Mouse (Mus musculus) monocyte, adult 2 months (primary cell): ENCODE measurements around the gene Podnl1.

ENCODE experiments used
- DNase-seq, 2 experiments: peaks; one replicate each; pipeline ENCODE4 v3.0.0; 2022; ENCODE audit warnings: low spot score in 2 of 2, low read depth in 1 of 2

Gene Podnl1

DNA sequence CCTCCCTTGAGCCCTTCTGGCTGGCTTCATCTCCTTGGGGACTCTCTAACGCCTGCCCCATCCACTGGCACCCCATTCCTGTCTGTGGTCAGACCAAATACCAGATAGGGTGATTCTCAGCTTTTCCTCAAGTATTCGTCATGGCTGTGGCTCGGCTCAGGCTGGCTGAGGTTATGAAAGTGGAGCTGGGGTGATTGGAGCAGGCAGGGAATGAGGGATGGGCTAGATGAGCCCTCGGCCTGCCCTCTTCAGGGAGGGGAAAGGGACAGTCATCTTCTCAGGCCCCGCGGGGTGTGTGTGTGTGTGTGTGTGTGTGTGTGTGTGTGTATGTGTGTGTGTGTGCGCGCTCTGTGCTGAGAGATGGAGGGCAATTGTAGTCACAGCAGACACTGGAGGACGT is at the start of gene Podnl1:
Podnl1 (plus strand) TSS at position 334 of the 400 bp plus-strand sequence.
- no peak for DNase-seq

DNA sequence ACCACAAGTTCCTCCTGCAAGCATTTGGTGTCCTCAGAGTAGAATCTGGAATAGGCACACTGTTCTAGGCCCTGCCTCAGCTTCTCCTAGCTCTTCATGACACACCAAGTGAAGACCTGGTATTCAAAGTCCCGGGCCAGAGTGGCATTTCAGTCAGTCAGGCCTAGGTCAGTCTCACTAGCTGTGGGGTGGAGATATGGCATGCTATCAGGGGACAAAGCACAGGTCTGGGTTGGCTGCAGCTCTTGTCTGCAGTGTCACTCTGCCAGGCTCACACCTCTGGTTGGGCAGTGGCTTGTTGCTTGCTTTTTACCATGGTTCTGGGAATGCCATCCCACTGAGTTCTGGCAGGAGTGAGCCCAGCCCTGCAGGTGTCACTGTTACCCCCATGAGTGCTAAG is 49.4 kb upstream of the Podnl1 start:
- no peak for DNase-seq

DNA sequence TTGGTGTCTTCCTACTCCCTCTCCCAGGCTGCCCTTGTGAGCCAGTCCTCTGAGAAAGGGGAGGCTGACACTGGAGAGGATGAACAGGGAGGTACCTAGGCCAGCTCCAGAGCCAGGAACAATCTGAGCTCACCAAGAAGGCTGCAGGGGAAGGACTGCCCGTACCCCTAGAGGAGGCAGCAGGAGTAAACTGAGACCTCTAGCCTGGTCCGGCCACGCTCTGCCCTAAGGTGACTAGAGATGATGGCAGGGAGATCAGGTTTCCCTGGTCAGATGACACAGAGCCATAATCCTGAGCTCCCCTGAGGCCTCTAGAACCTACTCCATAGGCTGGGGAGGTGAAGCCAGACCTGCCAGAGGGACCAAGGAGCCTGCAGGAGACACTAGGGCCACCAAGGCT is 48.9 kb upstream of the Podnl1 start:
- DNase-seq: no peak

DNA sequence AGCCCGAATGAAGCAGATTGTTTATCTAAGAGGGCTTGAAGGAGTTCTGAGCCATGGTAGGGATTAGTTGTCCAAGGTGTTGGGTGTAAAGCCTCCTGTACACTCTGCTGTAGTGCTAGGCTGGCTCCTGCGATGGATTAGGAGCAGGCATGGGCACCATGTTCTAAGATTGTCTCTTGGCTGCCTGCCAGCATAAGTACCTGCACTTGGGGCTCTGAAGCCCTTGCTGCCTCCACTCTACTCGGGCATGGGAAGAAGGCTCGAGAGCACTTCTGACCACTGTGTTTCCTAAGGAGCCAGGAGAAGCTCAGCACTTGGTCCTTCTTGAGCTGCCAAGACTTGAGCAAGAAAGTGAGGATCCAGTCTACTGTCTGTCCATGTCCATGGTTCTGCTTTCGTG is 46.6 kb upstream of the Podnl1 start:
- DNase-seq: no peak

DNA sequence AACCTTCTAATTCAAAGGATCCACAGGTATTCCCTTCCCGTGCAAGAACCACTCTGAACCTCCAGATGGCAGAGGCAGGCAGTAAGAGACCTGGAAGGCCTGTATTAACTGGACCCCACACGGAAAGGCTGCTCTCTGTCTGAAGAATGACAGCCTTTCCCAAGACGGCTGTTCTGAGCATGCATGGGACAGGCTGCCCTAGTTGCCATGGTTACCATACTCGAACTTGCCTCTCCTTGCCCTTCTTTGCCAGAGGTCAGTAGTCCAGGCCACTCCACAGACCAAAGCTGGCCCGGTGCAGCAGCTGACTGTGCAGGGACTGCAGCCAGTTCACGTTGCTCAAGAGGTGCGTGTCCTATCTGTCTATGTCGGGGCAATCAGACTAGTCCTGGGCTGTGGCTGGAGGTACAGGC is 42.0 kb upstream of the Podnl1 start:
- no peak for DNase-seq

DNA sequence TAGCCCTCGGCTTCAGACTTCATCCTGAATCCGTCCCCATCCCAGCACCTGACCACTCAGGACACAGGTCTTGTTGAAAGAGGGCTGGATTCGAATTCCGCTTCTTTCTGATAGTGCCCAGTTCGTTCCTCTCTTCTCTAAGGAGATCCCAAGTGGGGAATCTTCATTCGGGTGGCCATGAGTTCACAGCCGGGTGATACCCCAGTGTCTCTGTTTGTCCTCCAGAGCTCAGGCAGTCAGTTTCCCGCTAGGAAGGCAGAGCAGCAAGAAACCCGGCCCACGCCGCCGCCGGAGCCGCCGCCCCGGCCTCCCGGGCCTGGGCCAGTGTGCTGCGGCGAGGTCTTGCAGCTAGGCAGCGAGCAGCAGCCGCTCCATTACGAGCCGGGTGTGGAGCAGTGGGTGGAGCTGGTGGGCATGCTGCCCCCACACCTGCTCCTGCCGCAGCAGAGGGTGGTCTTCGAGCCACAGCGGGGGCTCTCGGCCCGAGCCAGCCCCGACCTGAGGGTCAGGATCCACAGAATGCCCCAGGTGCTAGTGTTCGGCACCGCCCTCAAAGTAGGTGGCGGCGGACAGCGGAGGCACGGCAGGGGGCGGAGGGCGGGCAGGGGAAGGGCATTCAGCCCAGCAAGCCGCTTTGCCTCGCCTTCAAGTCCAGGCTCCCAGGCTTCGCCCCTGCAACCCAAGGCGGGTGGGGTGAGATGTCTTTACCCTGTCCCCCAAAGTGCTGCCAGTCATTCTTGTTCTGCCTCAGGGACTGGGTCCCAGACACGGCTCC is 41.3 kb upstream of the Podnl1 start:
- no peak for DNase-seq

DNA sequence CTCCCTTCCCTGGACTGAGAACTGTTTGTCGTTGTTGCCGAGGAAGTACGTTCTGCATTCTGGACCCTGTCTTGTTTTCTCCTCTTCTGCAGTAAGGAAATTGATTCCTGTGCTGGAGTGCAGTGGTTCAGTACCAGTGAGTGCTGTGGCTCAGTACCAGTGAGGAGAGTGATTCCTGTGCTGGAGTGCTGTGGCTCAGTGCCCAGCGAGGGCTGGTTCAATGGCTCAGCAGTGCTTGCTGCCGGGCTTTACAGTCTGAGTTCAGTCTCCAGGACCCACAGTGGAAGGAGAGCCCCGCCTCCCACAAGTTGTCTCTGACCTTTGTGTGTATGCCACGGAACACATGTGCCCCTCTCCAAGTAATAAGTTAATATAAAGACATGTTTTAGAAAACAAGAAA is 38.6 kb upstream of the Podnl1 start:
- no peak for DNase-seq

DNA sequence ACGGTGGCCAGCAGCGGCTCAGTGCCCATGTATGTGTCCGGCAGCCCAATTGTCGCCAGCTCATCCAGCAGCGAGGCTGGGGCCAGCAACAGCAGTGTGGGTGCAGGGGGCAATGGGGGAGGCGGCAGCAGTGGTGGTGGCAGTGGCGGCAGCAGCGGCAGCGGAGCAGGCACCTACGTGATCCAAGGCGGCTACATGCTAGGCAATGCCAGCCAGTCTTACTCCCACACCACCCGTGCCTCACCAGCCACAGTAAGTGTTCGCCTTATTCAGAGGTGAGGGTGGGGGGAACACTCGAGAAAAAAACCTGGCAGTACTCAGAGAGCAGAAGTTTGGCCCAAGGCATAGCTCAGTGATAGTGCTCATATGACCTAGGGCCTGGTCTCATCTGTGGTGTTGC is 38.0 kb upstream of the Podnl1 start:
- DNase-seq: no peak

DNA sequence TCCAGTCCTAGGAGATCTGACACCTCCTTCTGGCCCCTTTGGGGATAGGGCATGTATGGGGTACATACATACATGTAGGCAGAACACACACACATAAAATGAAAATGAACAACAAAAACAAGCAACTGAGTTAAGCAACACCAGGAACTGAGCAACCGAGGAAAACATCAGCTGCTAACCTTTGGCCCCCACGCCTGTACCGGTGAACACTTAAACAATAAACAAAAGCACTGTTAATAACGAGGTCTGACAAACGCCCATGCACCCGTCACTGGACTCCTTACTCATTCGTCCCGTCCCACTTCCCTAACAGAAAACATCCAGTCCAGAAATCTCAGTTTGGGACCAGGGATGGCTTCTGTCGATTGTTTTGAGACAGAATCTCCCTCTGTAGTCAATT is 36.5 kb upstream of the Podnl1 start:
- no peak for DNase-seq

DNA sequence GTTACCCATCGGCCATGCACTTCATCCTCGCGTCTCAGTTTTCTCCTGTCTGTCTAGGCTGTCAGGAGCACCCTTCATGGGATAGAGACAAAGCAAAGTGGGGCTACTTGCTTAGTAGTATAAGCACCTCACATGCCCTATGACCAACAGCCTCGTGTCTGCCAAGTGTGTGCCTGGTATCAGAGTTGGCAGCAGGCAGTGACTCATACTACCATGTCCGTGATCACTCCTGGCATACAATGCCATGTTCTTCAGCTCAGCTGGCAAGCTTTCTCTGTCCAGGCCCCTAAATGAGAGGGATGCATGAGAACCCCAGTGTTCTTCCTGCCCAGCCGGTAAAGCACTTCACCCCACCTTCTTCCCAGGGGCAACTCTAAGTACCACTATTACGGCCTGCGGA is 35.2 kb upstream of the Podnl1 start:
- no peak for DNase-seq

DNA sequence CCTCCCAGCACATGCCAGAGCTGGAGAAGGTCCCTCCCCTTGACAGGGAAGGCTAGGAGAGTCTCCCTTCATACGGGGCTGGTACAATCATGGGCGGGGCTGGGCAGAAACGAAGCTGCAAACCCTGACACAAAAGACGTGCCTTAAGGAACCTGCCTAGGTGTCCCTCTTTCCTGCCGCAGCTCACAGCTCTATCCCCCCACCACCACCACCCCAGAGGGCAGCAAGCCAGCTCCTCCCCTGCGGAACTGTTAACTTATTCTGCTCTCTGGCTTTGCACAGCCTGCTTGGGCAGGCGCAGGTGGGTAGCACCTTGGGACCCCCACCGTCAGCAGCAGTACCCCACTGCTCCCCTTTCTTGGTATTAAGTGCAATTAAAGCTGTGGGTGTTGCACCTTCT is 29.7 kb upstream of the Podnl1 start:
- DNase-seq: no peak

DNA sequence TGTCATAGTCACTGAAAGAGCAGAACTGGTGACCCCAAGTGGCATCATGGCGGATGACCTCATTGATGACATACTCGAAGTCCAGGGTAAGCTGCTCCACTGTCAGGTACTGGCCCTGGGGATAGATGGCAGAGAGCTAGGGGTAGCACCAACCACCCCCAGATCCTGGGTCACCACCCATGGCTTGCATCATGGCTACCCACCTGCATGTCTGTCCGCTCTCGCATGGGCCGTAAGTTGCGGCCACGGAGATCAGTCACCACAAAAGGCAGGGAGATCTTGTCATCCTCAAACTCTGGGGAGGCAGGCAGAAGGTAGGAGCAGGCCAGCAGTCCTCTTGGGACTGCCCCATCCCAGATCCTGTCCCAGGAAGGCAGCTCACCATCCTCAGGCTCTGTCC is 27.4 kb upstream of the Podnl1 start:
- no peak for DNase-seq

DNA sequence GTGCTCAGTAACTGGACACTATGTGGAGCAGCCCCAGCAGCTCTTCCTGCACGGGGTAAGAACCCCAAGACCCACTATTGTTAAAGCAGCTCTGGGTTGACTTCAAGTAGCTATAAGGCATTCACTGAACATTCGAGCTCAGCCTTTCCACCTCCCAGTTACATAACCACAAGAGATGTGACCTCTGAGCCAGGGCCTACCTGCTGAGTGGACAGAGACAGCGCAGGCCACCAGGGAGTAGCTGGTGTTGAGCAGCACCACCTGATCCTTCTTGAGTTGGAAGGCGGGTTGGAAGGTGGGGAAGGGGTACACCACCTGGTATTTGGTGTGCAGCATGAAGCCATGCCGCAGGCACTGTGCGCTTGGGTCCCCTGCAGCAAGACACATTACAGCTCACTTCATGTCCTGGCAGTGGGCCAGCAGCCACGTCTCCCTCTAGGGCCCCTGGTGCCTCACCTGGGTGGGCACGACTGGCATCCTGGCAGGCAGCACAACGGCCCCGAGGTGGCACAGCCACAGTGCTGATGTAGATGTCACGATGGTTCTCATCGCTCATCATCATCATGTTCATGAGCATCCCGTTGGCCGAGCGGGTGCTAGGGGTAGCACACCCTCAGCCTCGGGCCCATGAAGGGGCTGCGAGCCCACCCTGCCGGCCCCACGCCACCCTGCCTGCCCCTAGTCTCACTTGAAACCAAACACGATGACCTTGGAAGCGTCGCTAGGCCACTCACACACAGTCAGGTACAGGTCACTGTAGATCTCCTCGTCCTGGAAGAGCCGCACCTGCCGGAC is 24.1 kb upstream of the Podnl1 start:
- no peak for DNase-seq

DNA sequence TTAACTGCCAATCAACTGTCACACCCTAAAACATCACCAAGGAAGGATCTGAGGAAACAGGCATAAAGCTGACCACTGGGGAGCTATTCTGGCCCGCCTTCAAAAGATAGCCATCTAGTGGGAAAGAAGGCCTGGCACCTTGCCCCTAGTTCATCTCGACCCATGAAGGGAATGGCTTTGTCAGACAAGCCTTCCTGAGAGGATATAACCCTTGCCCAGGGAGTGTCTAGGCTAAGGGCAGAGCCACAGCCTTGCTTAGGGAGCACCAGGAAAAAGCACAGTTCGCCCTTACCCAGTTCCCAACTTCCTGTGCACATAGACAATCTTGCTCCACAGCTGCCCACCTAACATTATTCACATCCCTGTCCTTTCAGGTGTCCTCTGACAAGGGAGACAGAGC is 22.2 kb upstream of the Podnl1 start:
- DNase-seq: no peak

DNA sequence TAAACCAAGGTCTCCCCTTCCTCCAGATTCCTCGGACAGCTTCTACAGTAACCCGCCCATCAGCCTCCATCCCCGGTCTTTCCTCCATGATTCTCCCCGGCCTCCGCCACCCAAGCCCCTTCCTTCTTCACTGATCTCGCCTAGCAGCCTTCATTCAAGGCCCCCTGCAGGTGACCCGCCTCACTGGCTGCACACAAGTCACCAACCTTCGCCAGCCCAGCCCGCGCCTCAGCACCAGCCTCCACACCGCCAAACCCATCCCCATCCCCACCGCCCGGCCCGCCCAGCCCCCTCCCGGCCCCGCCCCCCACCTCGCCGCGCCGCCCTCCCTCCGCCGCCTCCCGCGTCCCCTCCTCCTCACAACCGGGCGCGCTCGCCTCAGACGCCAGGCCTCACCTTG is 21.6 kb upstream of the Podnl1 start:
- DNase-seq: peak in 1 of 2 experiments; percentile 25

DNA sequence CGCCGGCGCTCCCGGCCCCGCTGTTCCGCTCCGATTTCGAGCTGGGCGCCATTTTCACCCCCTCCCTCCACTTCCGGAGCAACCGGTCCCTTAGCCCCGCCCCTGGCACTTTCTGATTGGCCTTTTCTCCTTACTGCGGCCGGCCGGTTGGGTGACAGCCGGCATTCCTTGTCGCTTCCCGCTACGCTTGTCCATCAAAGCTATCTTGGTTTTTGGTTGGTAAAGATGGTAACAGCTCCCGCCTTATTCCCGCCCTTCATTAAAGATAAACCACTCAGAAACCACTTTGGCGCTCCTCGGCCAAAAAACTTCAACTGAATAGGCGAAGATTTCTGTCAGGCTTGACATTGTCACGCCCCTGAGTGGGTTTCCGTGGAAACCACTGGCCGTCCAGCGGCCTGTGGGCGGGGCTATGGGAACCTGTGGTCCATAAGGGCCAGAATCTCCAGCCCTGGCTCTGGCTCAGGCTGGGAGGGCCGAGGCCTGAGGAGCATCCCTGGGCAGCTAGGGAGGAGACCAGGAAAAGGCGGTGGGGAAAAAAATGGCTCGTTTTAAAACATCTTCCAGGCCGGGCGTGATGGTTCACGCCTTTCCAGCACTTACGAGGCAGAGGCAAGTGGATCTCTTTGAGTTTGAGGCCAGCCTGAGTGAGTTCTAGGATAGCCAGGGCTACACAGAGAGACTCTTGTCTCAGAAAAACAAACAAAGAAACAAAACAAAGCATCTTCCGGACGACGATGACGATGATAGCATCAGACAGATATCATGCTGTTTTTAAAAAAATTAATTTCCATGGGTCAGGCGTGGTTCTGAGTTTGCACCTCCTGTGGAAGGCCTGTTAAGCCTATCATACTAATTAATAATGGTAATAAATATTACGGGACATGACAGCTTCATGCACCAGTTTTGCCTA is 20.8 kb upstream of the Podnl1 start, which contains the start of gene Dcaf15:
Dcaf15 (minus strand) TSS at position 72 of the 913 bp plus-strand sequence.
- DNase-seq: peak; percentile 88 to 92

DNA sequence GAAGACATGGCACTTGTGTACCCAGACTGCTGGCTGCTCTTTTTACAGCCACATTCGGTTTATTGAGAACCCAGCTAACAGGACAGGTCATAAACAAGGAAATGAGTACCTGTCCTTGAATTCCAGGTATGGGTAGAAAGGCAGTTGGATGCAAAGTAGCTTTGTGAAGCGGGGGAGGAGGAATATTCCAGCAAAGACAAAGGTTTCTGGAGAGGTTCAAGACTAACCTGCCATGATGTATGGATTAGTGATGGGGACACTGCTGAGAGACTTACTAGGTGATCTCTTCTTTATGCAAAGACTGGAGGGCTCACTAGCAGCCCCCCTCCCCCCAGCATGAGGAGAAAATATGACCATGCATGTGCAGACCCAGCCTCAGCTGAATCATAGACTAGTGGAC is 20.1 kb upstream of the Podnl1 start:
- DNase-seq: no peak

DNA sequence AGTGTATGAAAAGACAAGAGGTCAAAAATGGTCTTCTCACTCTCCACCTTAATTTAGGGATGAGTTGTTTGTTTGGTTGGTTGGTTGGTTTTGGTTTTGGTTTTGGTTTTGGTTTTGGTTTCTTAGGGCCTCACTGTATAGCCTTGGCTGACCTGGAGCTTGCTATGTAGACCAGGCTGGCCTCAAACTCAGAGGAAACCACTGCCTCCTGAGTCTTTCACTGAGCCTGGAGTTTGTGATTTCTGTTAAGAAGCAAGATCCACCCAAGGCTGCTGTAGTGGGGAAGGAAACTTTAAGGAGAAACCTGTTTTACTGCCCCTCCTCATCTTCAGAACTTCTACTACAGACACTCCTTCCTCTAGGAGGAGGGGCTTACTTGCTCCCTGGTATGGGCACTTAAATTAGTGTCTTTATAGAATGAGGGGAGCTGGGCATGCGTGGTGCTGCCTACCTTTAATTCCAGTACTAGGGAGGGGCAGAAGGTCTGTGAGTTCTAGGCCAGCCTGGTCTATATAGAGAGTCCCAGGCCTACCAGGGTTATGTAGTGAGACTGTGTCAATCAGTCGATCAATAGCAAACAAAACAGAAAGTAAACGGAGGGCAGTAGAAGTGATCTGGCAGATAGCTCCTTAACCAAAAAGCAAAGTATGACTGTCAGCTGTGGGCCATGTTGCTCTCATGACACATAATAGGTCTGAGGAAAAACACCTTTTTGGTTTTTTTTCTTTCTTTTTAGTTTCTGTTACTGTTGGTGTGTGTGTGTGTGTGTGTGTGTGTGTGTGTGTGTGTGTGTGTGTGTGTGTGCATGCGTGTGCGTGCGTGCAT is 19.4 kb upstream of the Podnl1 start:
- DNase-seq: no peak

DNA sequence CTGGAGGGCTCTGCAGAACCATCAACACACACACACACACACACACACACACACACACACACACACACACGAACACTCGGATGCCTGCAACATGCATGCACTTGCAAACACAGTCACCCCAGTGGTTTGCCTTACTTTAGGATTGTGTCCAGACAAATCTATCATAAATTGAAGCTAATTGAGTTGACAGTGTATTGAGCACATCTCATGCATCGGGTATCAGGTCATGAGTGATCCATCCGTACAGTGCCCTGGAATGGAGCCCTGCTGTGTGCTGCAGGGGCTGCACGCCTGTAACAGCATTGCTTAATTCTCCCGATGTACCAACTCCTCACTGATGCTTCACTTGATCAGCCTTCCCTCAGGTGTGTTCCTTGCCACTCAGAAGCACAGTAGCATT is 10.1 kb upstream of the Podnl1 start:
- DNase-seq: no peak

DNA sequence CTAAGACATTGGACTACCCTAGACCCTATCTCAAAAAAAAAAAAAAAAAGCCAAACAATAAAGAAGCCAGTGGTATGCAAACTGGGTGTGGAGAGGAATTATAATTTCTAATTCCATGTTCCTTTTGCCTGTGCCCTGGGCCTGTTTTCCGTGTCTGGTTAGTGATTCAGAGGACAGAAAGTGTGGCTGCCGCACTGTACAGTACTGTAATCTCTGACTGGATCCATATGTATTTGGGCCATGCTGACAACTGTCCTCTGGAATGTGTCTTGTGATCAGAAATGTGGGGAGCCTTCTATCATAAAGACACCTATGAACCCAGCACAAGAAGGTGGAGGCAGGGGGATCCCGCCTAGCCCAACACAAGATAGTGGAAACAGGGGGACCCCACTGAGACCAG is 3.6 kb upstream of the Podnl1 start:
- no peak for DNase-seq

DNA sequence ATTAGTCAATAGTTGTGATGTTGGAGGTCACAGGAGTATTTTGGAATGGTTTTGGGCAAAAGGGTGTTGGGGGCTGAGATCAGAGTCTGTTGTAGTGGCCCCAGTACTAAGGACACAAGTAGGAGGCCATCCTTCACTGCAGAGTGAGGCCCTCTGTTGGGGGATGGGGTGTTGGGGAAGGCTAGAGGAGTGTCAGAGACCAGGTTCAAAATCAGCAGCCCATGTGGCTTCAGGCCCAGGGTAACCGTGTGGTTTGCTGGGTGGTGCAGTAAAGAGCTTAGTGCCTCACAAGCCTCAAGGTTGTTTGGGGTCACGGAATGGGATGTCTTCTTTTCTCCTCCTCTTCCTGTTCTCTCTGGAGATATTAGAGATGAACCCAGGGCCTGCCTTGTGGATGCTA is 953 bp downstream of the Podnl1 start:
- DNase-seq: no peak
